Mouse (Mus musculus) mouse trophoblast stem cell (cell line): ENCODE measurements at regions not wholly inside any gene's neighbourhood (a gene's known extent, or its start where the extent isn't known, plus 50 kb on each side); places are given as distances from the start of the nearest gene placed in this dataset.

ENCODE experiments used
- in situ Hi-C, 2 experiments: fragments of 300-500 bp; cut with MseI, MboI; formaldehyde crosslinking; loops; 2 replicates in 1 of 2; 3 replicates in 1 of 2; pipeline ENCODE4 v1.15.1; 2025

DNA sequence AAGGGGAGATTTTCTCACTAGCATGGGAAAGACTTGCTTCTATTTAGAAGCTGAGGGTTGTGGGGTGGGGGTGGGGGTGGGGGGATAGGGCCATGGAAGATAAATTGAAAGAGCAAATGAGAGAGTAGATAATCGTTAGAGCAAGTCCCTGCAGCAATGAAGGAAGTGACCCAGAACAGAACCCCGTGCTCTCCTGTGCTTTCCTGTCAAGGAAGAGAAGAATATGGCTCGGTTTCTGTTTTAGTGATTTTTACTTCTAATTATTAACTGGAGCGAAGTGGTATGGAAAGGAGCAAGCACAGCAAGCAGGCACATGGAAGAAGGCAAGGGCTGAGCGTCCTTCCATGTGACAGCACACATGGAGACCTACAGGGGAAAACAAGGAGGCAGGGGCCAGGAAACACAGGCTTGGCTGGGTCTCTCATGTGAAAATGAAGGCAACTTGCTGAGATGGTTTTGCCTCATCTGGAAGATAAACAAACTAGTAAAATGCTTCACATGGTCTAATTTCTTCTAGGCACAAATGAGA is 711.8 kb downstream of the Gm826 start:
- in situ Hi-C loops: no loop called here

GRCm38 (mm10) chr2:159625306-159625705 is 708.7 kb downstream of the Gm826 start:
- in situ Hi-C loops: no loop called here

DNA sequence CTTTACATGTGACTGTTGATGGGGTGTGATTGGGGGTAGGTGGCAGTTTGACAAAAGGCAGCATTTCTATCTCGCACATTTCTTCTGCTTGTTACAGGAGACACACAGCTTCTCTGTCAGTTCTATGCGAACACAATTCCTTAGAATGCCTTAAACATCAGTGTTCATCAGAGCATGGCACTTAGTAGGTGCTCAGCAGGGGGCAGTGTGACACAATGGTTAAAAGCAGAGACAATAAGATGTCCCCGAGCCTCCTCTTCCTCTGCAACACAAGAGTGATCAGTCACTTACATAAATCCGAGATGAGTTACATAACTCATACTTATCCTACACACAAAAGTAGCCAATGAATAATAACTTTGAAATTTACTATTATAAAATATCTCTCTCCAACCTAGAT is 688.1 kb downstream of the Gm826 start:
- in situ Hi-C loops: no loop called here

DNA sequence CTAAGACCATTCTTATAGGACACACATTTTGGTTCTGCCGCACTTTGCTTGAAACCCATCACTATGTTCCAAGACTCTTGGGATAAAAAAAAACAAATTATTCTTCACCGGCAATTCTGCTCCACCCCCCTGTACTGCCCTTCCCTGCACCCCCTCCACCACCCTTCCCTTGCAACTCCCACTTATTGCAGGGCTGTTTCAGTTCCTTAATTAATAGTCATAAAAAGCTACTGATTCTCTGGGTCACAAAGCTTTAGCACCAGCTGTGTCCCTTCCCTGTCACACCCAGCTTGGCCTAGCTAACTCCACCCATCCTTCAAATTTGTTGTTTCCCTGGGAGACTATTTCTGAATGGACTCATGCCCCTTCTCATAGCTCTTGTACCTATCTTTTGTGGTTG is 687.4 kb downstream of the Gm826 start:
- in situ Hi-C loops: no loop called here

DNA sequence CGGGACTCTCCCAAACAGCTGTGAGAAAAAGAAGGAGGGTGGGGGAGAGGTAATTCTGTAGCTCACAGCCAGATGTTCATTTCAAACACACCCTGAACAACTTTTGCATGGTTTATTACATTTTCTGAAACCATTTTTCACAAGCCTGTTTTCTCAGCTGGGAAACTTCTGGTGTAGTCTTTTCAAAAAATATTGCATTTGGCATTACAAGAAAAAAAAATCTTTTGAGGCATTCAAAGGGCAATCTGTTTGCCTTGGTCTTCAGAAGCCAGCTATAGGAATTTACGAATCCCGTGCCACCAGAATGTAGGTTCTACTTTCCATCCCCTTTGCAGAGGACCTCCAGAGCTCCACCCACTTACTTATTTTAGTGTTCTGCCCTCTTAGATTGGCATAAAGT is 681.7 kb downstream of the Gm826 start:
- in situ Hi-C loops: no loop called here

GRCm38 (mm10) chr2:159676845-159677244 is 657.1 kb downstream of the Gm826 start:
- in situ Hi-C loops: no loop called here

DNA sequence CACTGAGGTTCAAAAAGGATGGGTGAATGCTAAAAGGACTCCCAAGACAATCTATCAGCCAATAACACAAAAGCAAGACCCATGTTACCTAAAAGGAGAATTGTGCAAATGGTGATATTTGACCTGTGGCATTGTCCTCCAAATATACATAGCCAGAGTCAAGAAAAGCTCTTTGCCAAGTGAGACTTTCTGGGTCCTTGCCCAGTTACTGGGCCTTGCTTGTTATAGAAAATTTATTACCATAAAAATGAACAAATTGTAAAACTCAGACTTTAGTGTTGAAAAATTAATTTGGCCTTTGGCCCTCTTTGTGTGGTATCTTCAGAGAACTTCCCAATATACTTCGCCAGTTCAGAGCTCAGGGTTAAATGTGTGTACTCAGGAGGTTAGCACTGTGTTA is 653.3 kb downstream of the Gm826 start:
- in situ Hi-C loops: no loop called here

DNA sequence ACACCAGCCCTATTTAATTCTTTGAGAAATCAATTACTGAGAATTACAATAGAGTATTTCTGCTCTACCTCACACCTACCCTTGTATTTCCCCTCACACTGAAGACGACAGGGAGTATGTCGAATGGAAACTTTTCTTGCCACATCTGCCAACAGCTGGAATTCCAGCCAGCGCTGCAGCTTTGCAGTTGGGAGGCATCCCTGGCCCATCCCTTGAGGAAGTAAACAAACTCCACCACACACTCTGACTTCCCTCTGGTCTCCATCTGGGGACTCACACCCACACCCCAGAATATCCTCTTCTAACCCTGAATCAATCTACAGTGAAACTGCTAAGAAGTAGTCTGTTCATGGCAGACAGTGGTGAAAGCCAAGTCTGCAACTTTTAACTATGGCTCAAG is 630.9 kb downstream of the Gm826 start:
- in situ Hi-C loops: no loop called here

DNA sequence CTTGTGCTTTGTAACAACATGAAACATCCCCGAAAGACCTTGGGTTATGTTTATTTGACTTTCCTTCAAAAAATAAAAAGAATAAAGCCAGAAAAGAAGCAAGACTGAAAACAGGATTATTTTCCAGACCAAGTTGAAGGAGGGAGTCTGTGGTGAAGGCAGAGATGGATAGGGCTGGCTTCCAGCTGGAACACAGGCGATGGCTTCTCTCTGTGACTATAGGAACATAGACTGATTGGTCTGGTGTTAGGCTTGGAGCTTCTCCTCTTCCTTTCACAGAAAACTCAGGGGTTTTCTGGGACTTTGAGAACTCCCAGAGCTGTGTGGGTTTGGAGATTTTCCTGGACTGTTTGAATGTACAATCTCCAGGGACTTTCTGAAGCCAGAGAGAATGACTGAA is 625.8 kb downstream of the Gm826 start:
- in situ Hi-C loops: no loop called here

DNA sequence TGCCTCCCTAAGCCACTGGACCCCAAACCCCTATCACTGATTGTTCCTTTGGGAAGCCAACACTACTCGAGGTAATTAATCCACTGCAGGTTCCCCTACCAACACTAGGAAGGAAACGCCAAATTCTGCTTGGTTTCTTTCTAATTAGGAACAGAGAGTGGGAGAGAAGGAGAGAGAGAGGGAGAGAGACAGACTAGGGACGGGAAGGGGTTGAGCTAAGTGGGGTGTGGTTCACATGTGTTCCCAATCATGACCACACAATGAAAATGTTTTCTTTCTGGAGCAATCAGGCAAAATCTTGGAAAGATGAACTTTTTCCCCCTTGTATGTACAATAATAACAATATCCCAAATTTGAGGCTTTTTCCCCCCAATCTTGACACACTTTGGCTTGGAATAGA is 619.3 kb downstream of the Gm826 start:
- in situ Hi-C loops: no loop called here

- in situ Hi-C loops: no loop called here
These were observed 615.2 kb downstream of the Gm826 start for GRCm38 (mm10) chr2:159718738-159719137.

- in situ Hi-C loops: no loop called here
These were observed 608.5 kb downstream of the Gm826 start for GRCm38 (mm10) chr2:159725158-159726076.

DNA sequence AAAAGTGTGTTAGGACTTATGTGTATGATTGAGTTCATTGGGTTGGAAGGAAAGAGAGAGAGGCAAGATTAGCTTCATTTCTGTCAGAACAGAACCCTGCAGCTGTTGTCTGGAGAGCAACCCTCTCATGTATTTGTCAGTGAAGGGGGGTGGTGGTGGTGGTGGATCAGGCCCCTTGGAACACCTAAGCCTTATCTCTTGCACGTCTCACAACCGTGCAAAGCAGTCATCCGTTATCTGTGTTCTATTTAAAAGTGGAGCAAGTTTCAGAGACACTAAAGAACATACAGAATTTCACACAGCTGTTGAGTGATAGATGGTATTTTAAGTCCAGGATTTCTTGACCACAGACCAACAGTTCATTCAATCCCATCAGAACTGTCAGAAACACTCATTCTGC is 604.7 kb downstream of the Gm826 start:
- in situ Hi-C loops: no loop called here

DNA sequence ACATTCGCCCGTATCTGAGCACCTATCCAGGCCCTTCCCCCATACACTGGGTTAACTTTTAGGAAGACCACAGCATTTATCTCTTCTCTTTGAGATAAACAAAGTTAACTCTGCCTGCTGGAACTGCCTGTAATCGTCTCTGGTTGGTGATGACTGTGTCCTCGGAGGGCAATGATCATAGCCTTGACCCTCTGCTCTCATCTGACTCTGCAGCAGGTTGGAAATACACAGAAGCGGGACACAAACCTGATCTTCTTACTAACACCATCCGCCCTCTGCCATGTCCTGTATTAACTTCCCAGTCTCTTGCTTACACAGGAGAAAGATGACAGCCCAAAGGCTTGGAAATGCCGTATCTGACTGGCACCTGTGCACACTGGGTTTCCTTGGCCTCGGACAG is 603.7 kb downstream of the Gm826 start:
- in situ Hi-C loops: no loop called here

DNA sequence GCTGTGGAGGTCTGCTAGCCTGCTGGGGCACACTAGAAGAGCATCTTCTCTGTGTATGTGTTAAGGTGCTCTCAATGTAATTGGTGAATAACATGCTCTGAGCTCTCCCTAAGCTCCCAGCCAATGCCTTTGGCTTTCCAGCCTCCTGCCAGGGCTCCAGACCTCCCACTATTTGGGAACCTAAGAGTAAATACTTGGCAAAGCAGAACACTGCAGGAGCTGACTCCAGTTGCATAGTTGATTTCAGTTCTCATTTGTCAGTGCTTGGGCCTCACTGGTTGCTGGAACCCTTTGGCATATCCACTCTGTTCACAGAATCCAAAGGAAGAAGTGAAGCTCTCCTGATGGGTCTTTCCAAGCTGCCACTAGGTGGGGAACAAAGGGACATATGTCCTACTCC is 602.7 kb downstream of the Gm826 start:
- in situ Hi-C loops: no loop called here

DNA sequence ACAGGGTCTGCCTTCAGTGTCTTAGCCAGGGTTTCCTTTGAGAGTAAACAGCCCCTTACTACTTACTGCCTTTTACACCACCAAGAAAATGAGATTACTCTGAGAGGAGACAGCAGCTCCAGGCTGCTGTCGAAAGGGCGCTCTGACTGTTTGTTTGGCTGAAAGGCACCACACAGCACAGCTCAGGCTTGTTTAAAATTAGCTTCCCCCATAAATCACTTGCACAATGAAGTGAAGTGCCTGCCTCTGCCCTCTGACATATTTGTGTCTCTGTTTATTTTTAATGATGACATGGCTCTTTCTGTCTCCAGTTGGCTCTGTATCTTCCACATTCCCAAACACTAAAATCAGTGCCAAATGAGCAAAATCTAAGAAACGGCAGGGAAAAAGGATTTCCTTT is 601.5 kb downstream of the Gm826 start:
- in situ Hi-C loops: no loop called here

- in situ Hi-C loops: no loop called here
These were observed 599.4 kb downstream of the Gm826 start for GRCm38 (mm10) chr2:159734576-159734975.

DNA sequence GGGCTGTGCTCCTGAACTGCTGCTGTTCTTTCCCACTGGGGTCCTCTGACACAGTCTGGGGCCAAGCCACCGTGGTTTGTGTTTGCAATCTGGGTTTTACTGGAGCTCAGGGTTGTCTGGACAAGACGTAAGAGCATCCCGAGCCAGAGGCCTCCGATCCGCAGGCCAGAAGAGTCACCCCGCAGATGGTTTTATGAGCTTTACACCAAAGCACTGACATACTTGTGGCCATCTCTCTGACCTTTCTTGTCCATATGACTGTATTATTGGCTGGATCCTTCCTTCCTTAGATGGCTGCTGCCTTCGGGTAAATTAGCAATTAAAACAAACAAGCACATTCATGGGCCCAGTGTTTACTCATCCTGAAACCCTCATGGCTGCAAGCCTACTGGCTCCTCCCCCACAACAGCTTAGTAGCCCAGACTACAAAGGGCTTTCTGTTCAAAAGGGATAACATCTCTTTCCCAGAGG is 578.4 kb downstream of the Gm826 start:
- in situ Hi-C loops: no loop called here

GRCm38 (mm10) chr2:159760806-159761205 is 573.2 kb downstream of the Gm826 start:
- in situ Hi-C loops: no loop called here

- in situ Hi-C loops: no loop called here
These were observed 570.8 kb downstream of the Gm826 start for GRCm38 (mm10) chr2:159763115-159763514.
